Comparison of ENCODE assay signal across 8 mouse cellular contexts in genomic region chr7:123499481-123500238, GRCm38 (mm10). TPM values are rescaled to one million over a fixed set of nuclear protein-coding genes. Genes with fewer than 3 reads are reported as not detected.
DNase-seq lines count a peak whose midpoint lies in the region; ATAC-seq and TF ChIP-seq lines count a peak whose summit lies in the region.

No protein-coding gene starts in this region.

- peak overlapping the region; percentile 96 for H3K4me2 ChIP-seq in kidney, embryonic 15.5 days
- peak overlapping the region; percentile 89 for H3K4me2 ChIP-seq in limb, embryonic 11.5 days (ENCODE audit: low read depth, severe bottlenecking)

- peaks cover 10% of the 10 kb centered on the region; the same call in 1 of the 2 replicates for H3K36me3 ChIP-seq in kidney, embryonic 15.5 days
- H3K36me3 ChIP-seq in limb, embryonic 11.5 days (ENCODE audit: control insufficient read depth, insufficient read depth, low read length) = no peaks in the 10 kb centered on the region
- H3K36me3 ChIP-seq in small intestine, adult 2 months (ENCODE audit: control insufficient read depth, insufficient read depth, low read length) = no peaks in the 10 kb centered on the region

- TF ChIP-seq CTCF in small intestine, adult 2 months (IDR thresholded peaks at IDR 0.05; ENCODE audit: extremely low read depth, insufficient read length, insufficient replicate concordance, low read depth, low read length) = no peak

- peak overlapping the region; percentile 74 for H3K4me3 ChIP-seq in kidney, embryonic 15.5 days (replicated peaks)
- H3K4me3 ChIP-seq in limb, embryonic 11.5 days (ENCODE audit: low read depth, low read length) = peak overlapping the region; percentile 58
- peak overlapping the region; percentile 53 for H3K4me3 ChIP-seq in small intestine, adult 2 months (ENCODE audit: low read depth, low read length)

- H3K4me1 ChIP-seq in kidney, embryonic 15.5 days = peaks cover 11% of the 10 kb centered on the region
- no peaks in the 10 kb centered on the region for H3K4me1 ChIP-seq in limb, embryonic 11.5 days (ENCODE audit: control insufficient read depth, insufficient read depth, low read length)
- H3K4me1 ChIP-seq in small intestine, adult 2 months (ENCODE audit: control insufficient read depth, insufficient read depth, insufficient read length, low read length) = peaks cover 7% of the 10 kb centered on the region; the same call in 1 of the 2 replicates

- no peaks in the 10 kb centered on the region for H3K27me3 ChIP-seq in kidney, embryonic 15.5 days
- H3K27me3 ChIP-seq in limb, embryonic 11.5 days (ENCODE audit: control insufficient read depth, insufficient read depth, low read length) = no peaks in the 10 kb centered on the region
- H3K27me3 ChIP-seq in small intestine, adult 2 months (ENCODE audit: control insufficient read depth, insufficient read depth, low read length) = peaks cover 10% of the 10 kb centered on the region

- no peak for DNase-seq in kidney, adult 9 months
- DNase-seq in cerebellum, adult 18-20 months = peak; percentile 34 to 41
- DNase-seq in frontal cortex, postnatal 14 days (ENCODE audit: low spot score in 2 of 2) = peak; percentile 10 to 14
- DNase-seq in limb, embryonic 11.5 days (ENCODE audit: low spot score) = peak; percentile 23
- DNase-seq in natural killer cell, adult 2 months (ENCODE audit: low spot score in 2 of 2) = no peak
- DNase-seq in thymus, adult 18-20 months = no peak

- H3K27ac ChIP-seq in kidney, embryonic 15.5 days = peak overlapping the region; percentile 74; the same call in 1 of the 2 replicates
- no peak overlapping the region for H3K27ac ChIP-seq in limb, embryonic 11.5 days (replicated peaks; ENCODE audit: low read depth, low read length)
- no peak overlapping the region for H3K27ac ChIP-seq in small intestine, adult 2 months (ENCODE audit: insufficient read depth, low read depth, low read length)

- H3K9me3 ChIP-seq in kidney, embryonic 15.5 days (replicated peaks) = no peaks in the 10 kb centered on the region
- no peaks in the 10 kb centered on the region for H3K9me3 ChIP-seq in limb, embryonic 11.5 days (ENCODE audit: control insufficient read depth, low read length)

- TF ChIP-seq POLR2A in small intestine, adult 2 months (IDR thresholded peaks at IDR 0.05; ENCODE audit: low read depth, low read length) = no peak

- H3K9ac ChIP-seq in kidney, embryonic 15.5 days = peak overlapping the region; percentile 66
- H3K9ac ChIP-seq in limb, embryonic 11.5 days (ENCODE audit: low read length) = peak overlapping the region; percentile 72

- 41% methylated on average over 19 of the region's 19 CpGs for WGBS in kidney, embryonic 15.5 days
- WGBS in limb, embryonic 11.5 days = 45% methylated on average over 19 of the region's 19 CpGs
- 40% methylated on average over 19 of the region's 19 CpGs for WGBS in small intestine, adult 2 months

- ATAC-seq in kidney, embryonic 15.5 days (replicated peaks; ENCODE audit: low FRiP score) = no peak
- no peak for ATAC-seq in limb, embryonic 11.5 days (ENCODE audit: insufficient number of reproducible peaks, low FRiP score, low TSS enrichment, low read depth)

RNA-seq across cellular contexts. Expression of gene Zkscan2, which starts 0.6 kb away (rescaled TPM):
- polyA plus RNA-seq in kidney, embryonic 15.5 days (2015; fragmentation: Nextera tagmentation; extraction: Ambion mirVana) = 2.3 and 3.3 TPM in 2 replicates
- 5.3 and 7.1 TPM in 2 replicates for polyA plus RNA-seq in limb, embryonic 11.5 days (2014; fragmentation: Nextera tagmentation; extraction: Ambion mirVana)
- 0.01 and 0.03 TPM in 2 replicates for polyA plus RNA-seq in small intestine, adult 2 months (2012; rRNA removed)

RNA-seq across cellular contexts. Expression of gene Aqp8, which starts 37.6 kb away (rescaled TPM):
- polyA plus RNA-seq in kidney, embryonic 15.5 days (2015; fragmentation: Nextera tagmentation; extraction: Ambion mirVana) = 0.48 TPM in 1 of 2 replicates, not detected in the other
- polyA plus RNA-seq in limb, embryonic 11.5 days (2014; fragmentation: Nextera tagmentation; extraction: Ambion mirVana) = 0.39 and 0.55 TPM in 2 replicates
- 0.20 and 7.8 TPM in 2 replicates for polyA plus RNA-seq in small intestine, adult 2 months (2012; rRNA removed)

Comparison
In these comparisons a context has a peak if more than half of its experiments do, and no peak if none do; other contexts are left out.
1. DNase-seq: peak in cerebellum, adult 18-20 months (2 of 2), frontal cortex, postnatal 14 days (2 of 2) and limb, embryonic 11.5 days (single experiment); none in kidney, adult 9 months (single experiment), natural killer cell, adult 2 months (0 of 2) and thymus, adult 18-20 months (0 of 2).
2. Peak in every context shown above with its lines, with median percentiles within 50 percentile points of each other: H3K4me3 ChIP-seq.